Mouse (Mus musculus) kidney, adult 2 months (tissue): ENCODE measurements at regions not wholly inside any gene's neighbourhood (a gene's known extent, or its start where the extent isn't known, plus 50 kb on each side); places are given as distances from the start of the nearest gene placed in this dataset.

Source experiments
- CTCF ChIP-seq: fragments of 200-500 bp; conservative IDR thresholded peaks from 2 replicates; pipeline ENCODE4 v1.5.1; 2011; ENCODE audit warnings: low read depth, mild to moderate bottlenecking, control low read depth, low read length, moderate library complexity, mixed read lengths; ENCODE audit not compliant: insufficient read depth, insufficient read length
- POLR2A ChIP-seq: fragments of 200-500 bp; IDR thresholded peaks from one replicate; pipeline ENCODE4 v1.6.1; 2011; ENCODE audit warnings: low read depth, low read length, control low read depth

DNA sequence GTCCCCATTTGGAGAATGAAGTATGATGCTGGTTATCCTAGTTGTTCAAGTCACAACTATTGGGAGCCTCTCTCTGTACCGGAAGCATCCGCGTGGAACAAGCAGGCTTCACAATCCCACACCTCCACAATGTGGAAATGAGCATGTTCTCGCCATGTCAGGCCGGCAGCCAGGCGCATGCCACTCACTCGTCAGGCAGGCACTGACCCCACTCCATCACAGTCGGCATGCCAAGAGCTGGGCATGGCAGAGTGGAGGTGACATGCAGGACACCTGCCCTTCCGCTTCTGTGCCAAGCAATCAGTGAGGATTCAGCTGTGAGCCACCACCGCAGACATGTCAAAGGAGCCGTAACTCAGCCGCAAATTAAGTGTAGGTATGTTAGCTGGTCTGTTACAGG lies 103.7 kb upstream of the Noct start:
- TF ChIP-seq CTCF (no peak), POLR2A (no peak)
